Mouse (Mus musculus): Measurements from ENCODE around the gene Tbc1d10c. TPM values are rescaled to one million over a fixed set of nuclear protein-coding genes. Genes with fewer than 3 reads are reported as not detected.

The Tbc1d10c gene
- polyA plus RNA-seq, 1 experiment from 2014 or later: 0.31 TPM

DNA sequence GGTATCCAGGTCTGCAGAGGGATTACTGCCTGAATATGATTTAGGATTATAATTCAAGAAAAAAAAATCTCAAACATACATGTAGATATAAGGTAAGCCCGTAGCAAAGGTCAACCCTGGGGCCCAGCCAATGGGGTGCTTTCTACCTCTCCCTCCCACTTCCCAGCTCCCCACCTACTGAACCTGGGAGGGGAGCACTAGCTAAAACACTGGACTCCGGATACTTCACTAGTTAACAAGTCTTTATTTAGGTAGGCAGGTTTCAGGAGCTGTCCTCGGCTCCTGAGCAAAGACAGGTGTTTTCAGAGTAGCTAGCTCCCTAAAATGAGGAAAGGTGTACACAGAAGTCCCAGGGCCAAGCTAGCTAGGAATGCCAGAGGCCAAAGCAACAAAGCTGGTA lies 27.0 kb downstream of the Tbc1d10c start:
- no peak overlapping the region for H3K9ac ChIP-seq
- H3K4me3 ChIP-seq (replicated peaks): no peak overlapping the region

GRCm38 (mm10) chr19:4163543-4163887 lies 27.6 kb downstream of the Tbc1d10c start:
- WGBS: 36% methylated on average over 4 of the region's 4 CpGs
- H3K36me3 ChIP-seq (replicated peaks): peaks cover 28% of the 10 kb centered on the region
- H3K4me3 ChIP-seq (replicated peaks): peak overlapping the region; percentile 78
- peak overlapping the region; percentile 93 for H3K4me2 ChIP-seq
- no peaks in the 10 kb centered on the region for H3K27me3 ChIP-seq
- H3K4me1 ChIP-seq: peaks cover 14% of the 10 kb centered on the region
- peak overlapping the region; percentile 74 for H3K9ac ChIP-seq
- peak overlapping the region; percentile 61 for H3K27ac ChIP-seq
- H3K9me3 ChIP-seq: no peaks in the 10 kb centered on the region
- peak; percentile 34 for ATAC-seq (ENCODE audit: low FRiP score)

More for the DNA sequence above, 27.0 kb downstream of the Tbc1d10c start:
- Histone ChIP-seq H3K4me2 (no peak overlapping the region), H3K27me3 (no peaks in the 10 kb centered on the region), H3K27ac (no peak overlapping the region), H3K36me3 (replicated peaks) (peaks cover 23% of the 10 kb centered on the region), H3K9me3 (no peaks in the 10 kb centered on the region), H3K4me1 (peaks cover 14% of the 10 kb centered on the region)
- ATAC-seq (ENCODE audit: low FRiP score): no peak
- WGBS: 83% methylated on average over 3 of the region's 3 CpGs

- Histone ChIP-seq H3K4me2 (peak within 1 kb of the TSS; percentile 93), H3K4me3 (replicated peaks) (peak within 1 kb of the TSS; percentile 78), H3K4me1 (peaks cover 14% of the 10 kb centered on the region), H3K27me3 (no peaks in the 10 kb centered on the region), H3K9ac (peak within 1 kb of the TSS; percentile 74), H3K9me3 (no peaks in the 10 kb centered on the region), H3K36me3 (replicated peaks) (peaks cover 35% of the 10 kb centered on the region), H3K27ac (peak within 1 kb of the TSS; percentile 61)
- ATAC-seq (ENCODE audit: low FRiP score): peak; percentile 93
- WGBS: 7% methylated on average over 42 of the region's 42 CpGs
Observed at GRCm38 (mm10) chr19:4162646-4163542, 28.2 kb downstream of the Tbc1d10c start, which contains the start of gene Rps6kb2. Gene Rps6kb2 (minus strand): TSS chr19:4163354.

- ATAC-seq (ENCODE audit: low FRiP score): no peak
- no peaks in the 10 kb centered on the region for H3K9me3 ChIP-seq
- no peak overlapping the region for H3K27ac ChIP-seq
- peaks cover 58% of the 10 kb centered on the region for H3K36me3 ChIP-seq (replicated peaks)
- H3K4me2 ChIP-seq: no peak overlapping the region
- peaks cover 19% of the 10 kb centered on the region for H3K4me1 ChIP-seq
- no peak overlapping the region for H3K9ac ChIP-seq
- H3K27me3 ChIP-seq: no peaks in the 10 kb centered on the region
- H3K4me3 ChIP-seq (replicated peaks): no peak overlapping the region
- 96% methylated on average over 8 of the region's 8 CpGs for WGBS
Observed at GRCm38 (mm10) chr19:4159049-4159448, 32.0 kb downstream of the Tbc1d10c start.

DNA sequence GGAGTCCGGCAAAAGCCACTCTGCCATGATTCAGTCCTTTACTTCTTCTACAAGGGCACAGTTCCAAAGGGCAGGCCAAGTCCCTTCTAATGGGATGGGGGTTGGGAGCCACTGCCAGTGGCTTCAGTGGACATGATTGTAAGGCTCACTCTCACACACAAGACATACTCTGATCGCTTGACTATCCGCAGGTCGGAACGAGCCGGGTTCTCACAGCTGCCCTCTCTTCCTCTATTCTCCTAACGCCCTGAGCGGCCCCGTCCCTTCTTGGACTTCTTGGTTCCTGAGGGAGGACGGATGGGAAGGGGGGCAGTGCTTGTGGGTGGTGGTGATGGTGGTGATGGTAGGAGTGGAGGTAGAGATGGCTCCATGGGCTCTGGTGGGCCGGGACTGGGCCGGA lies 34.3 kb downstream of the Tbc1d10c start:
- Histone ChIP-seq H3K4me3 (replicated peaks) (no peak overlapping the region), H3K4me1 (0 out of 2 replicates have a peak, but pooled peaks cover 5% of the 10 kb centered on the region), H3K9ac (no peak overlapping the region), H3K4me2 (no peak overlapping the region), H3K27me3 (no peaks in the 10 kb centered on the region), H3K36me3 (replicated peaks) (peaks cover 73% of the 10 kb centered on the region), H3K27ac (no peak overlapping the region), H3K9me3 (no peaks in the 10 kb centered on the region)
- no peak for ATAC-seq (ENCODE audit: low FRiP score)
- WGBS: 91% methylated on average over 12 of the region's 12 CpGs

- no peak for ATAC-seq (ENCODE audit: low FRiP score)
- Histone ChIP-seq H3K4me3 (replicated peaks) (no peak overlapping the region), H3K4me2 (no peak overlapping the region), H3K9me3 (no peaks in the 10 kb centered on the region), H3K9ac (no peak overlapping the region), H3K4me1 (peaks cover 5% of the 10 kb centered on the region; the same call in 1 of the 2 replicates), H3K36me3 (replicated peaks) (peaks cover 71% of the 10 kb centered on the region), H3K27ac (peak overlapping the region; percentile 1; the same call in 1 of the 2 replicates), H3K27me3 (no peaks in the 10 kb centered on the region)
- 72% methylated on average over 20 of the region's 20 CpGs for WGBS
Observed at GRCm38 (mm10) chr19:4156073-4156579, 35.0 kb downstream of the Tbc1d10c start.

DNA sequence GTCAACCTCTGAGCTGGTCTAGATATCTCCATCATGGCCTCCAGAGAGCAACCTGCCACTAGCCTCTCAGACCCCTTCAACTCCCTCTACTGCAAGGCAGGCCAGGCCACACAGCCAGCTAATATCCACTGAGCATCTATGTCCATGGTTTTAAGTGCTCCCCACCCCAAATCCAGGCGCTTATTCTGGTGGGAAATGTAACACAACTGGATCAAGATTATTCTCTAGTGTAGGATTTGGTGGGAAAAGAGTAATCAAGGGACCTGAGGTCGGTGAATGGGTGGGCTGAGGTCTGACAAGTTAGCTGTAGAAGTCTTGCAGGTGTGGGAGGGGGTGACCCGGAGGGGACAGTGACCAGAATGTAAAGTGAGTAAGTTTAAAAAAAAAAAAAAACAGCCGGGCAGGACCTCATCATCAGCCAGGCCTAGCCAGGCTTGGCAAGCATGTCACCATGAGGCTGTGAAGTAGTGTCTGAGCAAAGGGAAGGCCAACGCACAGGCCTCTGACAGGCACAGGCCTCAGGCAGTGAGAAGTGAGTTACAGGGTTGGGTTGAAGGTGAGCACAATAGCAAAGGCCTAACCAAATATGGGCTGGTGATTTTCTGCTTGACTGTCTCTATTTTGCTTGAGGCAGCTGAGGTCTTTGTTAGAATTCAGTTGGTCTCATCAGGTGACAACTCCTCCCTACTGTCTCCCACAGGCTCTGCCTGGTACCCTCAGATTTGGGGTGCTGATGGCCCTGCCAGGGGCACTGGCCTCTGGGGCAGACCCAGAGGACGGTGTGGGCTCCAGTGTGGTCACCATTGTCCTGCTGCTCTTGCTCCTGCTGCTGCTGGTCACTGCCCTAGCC lies 35.6 kb downstream of the Tbc1d10c start:
- H3K4me3 ChIP-seq (replicated peaks): no peak overlapping the region
- H3K9ac ChIP-seq: no peak overlapping the region
- H3K27me3 ChIP-seq: no peaks in the 10 kb centered on the region
- peak overlapping the region; percentile 1; the same call in 1 of the 2 replicates for H3K27ac ChIP-seq
- H3K4me1 ChIP-seq: peaks cover 5% of the 10 kb centered on the region; the same call in 1 of the 2 replicates
- peaks cover 72% of the 10 kb centered on the region for H3K36me3 ChIP-seq (replicated peaks)
- no peaks in the 10 kb centered on the region for H3K9me3 ChIP-seq
- ATAC-seq (ENCODE audit: low FRiP score): no peak
- WGBS: 74% methylated on average over 6 of the region's 6 CpGs
- H3K4me2 ChIP-seq: no peak overlapping the region

- Histone ChIP-seq H3K4me3 (replicated peaks) (no peak overlapping the region), H3K9ac (no peak overlapping the region), H3K4me1 (peaks cover 11% of the 10 kb centered on the region), H3K9me3 (no peaks in the 10 kb centered on the region), H3K36me3 (replicated peaks) (peaks cover 75% of the 10 kb centered on the region), H3K27ac (0 out of 2 replicates have a peak overlapping the region, but pooled peaks have one; percentile 1), H3K4me2 (no peak overlapping the region), H3K27me3 (no peaks in the 10 kb centered on the region)
- no peak for ATAC-seq (ENCODE audit: low FRiP score)
- WGBS: 87% methylated on average over 13 of the region's 13 CpGs
Observed at GRCm38 (mm10) chr19:4154437-4155222, 36.5 kb downstream of the Tbc1d10c start.

GRCm38 (mm10) chr19:4153232-4153654 lies 37.8 kb downstream of the Tbc1d10c start, which contains the start of gene Ptprcap:
Gene Ptprcap (plus strand): TSS chr19:4153604.
- Histone ChIP-seq H3K4me2 (no peak within 1 kb of the TSS), H3K27ac (no peak within 1 kb of the TSS), H3K4me1 (peaks cover 21% of the 10 kb centered on the region), H3K9me3 (no peaks in the 10 kb centered on the region), H3K9ac (no peak within 1 kb of the TSS), H3K36me3 (replicated peaks) (peaks cover 62% of the 10 kb centered on the region), H3K4me3 (replicated peaks) (no peak within 1 kb of the TSS), H3K27me3 (no peaks in the 10 kb centered on the region)
- 80% methylated on average over 11 of the region's 11 CpGs for WGBS
- ATAC-seq (ENCODE audit: low FRiP score): no peak

- WGBS: 95% methylated on average over 8 of the region's 8 CpGs
- H3K4me2 ChIP-seq: no peak overlapping the region
- peaks cover 55% of the 10 kb centered on the region for H3K36me3 ChIP-seq (replicated peaks)
- no peak overlapping the region for H3K9ac ChIP-seq
- H3K4me3 ChIP-seq (replicated peaks): no peak overlapping the region
- no peaks in the 10 kb centered on the region for H3K9me3 ChIP-seq
- peaks cover 27% of the 10 kb centered on the region for H3K4me1 ChIP-seq
- H3K27ac ChIP-seq: no peak overlapping the region
- H3K27me3 ChIP-seq: no peaks in the 10 kb centered on the region
- ATAC-seq (ENCODE audit: low FRiP score): no peak
Observed at GRCm38 (mm10) chr19:4152445-4153231, 38.4 kb downstream of the Tbc1d10c start.

DNA sequence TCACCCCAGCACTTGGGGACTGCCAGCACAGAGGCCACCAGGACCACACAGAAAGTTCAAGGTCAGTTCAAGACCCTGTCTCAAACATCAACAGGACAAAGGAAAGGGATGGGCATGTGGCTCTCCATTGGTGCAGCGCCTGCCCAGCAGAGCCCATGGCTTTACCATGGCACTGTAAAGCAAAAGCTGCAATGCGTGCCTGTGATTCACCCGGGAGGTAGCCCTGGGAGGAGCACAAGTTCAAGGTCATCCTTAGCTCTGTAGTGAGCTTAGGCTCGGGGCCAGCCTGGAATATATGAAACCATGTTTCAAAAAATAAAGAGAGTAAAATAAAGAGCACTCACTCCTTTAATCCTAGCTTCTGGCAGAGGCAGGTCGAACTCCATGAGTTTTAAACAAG lies 39.2 kb downstream of the Tbc1d10c start:
- peaks cover 48% of the 10 kb centered on the region for H3K36me3 ChIP-seq (replicated peaks)
- no peak for ATAC-seq (ENCODE audit: low FRiP score)
- peaks cover 29% of the 10 kb centered on the region for H3K4me1 ChIP-seq
- H3K27me3 ChIP-seq: no peaks in the 10 kb centered on the region
- H3K9me3 ChIP-seq: no peaks in the 10 kb centered on the region
- H3K4me3 ChIP-seq (replicated peaks): no peak overlapping the region
- 86% methylated on average over 5 of the region's 5 CpGs for WGBS
- no peak overlapping the region for H3K9ac ChIP-seq
- H3K4me2 ChIP-seq: no peak overlapping the region
- no peak overlapping the region for H3K27ac ChIP-seq
